Mouse (Mus musculus) bone marrow macrophage, adult 2 months (primary cell): ENCODE data around the gene Tdrd5.

ENCODE experiments used
- CTCF ChIP-seq: IDR thresholded peaks from 2 replicates; pipeline ENCODE4 v1.5.1; 2012; ENCODE audit warnings: low read depth, mild to moderate bottlenecking, low read length, moderate library complexity
- POLR2A ChIP-seq: IDR thresholded peaks from 2 replicates; pipeline ENCODE4 v1.6.1; 2012; ENCODE audit warnings: mild to moderate bottlenecking, low read depth, low read length, borderline replicate concordance

GRCm38 (mm10) chr1:156273647-156274046 is 29.8 kb downstream of the Tdrd5 start:
- TF ChIP-seq CTCF, result no peak
- TF ChIP-seq POLR2A, result no peak
